Mouse (Mus musculus) megakaryocyte, embryonic 14.5 days (primary cell): ENCODE data around the gene Tgif1.

ENCODE experiments used
- FLI1 ChIP-seq: IDR thresholded peaks from 2 replicates; pipeline ENCODE4 v1.6.1; 2012; ENCODE audit warnings: low read length, inconsistent platforms, mixed read lengths
- GATA1 ChIP-seq: IDR thresholded peaks from 3 replicates; pipeline ENCODE4 v1.6.1; 2012; ENCODE audit warnings: mixed read lengths, low read length, inconsistent platforms, borderline replicate concordance

DNA sequence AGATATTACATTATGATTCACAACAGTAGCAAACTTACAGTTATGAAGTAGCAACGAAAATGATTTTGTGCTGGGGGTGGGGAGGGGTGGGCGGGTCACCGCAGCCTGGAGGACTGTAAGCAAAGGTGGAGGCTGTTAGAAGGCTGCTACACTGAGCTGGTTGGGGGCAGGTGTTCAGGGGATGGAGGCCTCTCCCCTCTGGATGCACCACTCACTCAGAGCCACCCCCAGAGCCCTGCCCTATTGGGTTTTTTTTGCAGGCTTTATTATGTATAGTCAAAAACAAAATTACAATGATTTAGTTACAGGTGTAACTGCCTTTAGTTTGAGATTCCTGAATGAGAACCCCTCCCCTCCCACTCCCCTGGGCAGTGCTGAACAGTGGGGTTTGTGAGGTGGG lies 11.3 kb upstream of the Tgif1 start:
- no peak for TF ChIP-seq GATA1
- TF ChIP-seq FLI1, result no peak
